Mouse (Mus musculus): ENCODE measurements at regions not wholly inside any gene's neighbourhood (a gene's known extent, or its start where the extent isn't known, plus 50 kb on each side); places are given as distances from the start of the nearest gene placed in this dataset.

GRCm38 (mm10) chr1:128478376-128478775 lies 61.2 kb upstream of the Dars start:
- no peak for TF ChIP-seq CTCF (IDR thresholded peaks at IDR 0.05; ENCODE audit: insufficient read depth, low read length)
- no peak for TF ChIP-seq POLR2A (IDR thresholded peaks at IDR 0.05; ENCODE audit: borderline replicate concordance, extremely low read depth, low read depth, low read length)

Data from lung, adult 2 months (tissue).